Mouse (Mus musculus): ENCODE results near the gene Gm43191.

DNA sequence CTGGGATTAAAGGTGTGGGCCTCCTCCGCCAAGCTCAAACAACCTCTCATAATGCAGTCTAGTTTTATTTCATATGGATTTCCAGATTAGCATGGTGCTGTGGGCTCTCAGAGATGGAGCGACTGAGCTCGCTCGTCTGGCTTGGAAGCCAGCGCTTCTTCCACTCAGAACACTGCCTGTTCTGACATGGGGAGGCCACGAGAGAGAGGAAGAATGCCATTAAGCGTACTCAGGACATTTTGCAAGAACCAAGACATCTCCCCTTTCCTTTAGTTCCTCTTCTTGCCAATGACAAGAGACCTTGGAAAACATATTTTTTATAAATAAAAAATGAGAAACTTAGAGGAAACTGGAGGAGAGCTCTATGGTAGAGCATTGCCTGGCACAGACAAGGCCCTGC, 32.3 kb downstream of the Gm43191 start:
- TF ChIP-seq GATA1 (IDR thresholded peaks at IDR 0.05; ENCODE audit: borderline replicate concordance, low read length): no peak
- TF ChIP-seq FLI1 (IDR thresholded peaks at IDR 0.05; ENCODE audit: low read length): no peak
